10 mouse cellular contexts compared by ENCODE assay signal in the genomic region with DNA sequence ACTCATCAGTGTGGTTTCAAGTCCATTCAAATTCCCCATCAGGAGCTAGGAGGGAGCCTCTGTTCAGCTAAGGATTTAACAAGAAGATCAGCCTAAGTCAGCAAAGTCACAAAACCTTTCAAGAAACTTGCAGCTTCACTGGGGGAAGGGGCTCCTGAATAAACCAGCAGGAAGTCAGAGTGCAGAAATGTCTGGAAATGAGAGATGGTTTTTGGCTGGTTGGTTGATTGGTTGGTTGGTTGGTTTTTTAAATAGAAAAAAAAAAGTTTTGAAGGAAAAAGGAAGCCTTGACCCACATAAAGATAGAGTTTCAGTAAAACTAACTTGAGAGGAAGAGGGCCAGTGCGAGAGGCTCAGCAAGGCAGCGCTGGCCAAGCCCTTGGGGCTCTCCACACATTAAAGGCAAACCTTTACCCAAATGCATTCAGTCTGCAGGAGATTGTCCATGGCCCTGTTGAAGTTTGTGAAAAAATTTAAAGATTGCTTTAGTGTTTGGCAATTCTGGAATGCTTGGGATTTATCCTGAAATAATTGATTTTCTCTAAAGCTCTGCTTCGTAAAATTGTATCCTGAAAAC. TPM values are rescaled to one million over a fixed set of nuclear protein-coding genes. Genes with fewer than 3 reads are reported as not detected.
DNase-seq lines count a peak whose midpoint lies in the region; ATAC-seq and TF ChIP-seq lines count a peak whose summit lies in the region.
"Had no signal": no experiment of that assay in that cellular context is flagged by ENCODE, and none has a peak within 500 bp of the region (broad histone marks: within the 10 kb centered on the region; RNA-seq: fewer than 3 reads in every experiment).

No protein-coding gene starts in this region.

- H3K4me1 ChIP-seq in intestine, embryonic 14.5 days (replicated peaks; ENCODE audit: control insufficient read depth, insufficient read depth, low read length): peaks cover 43% of the 10 kb centered on the region
- peaks cover 4% of the 10 kb centered on the region; the same call in 1 of the 2 replicates for H3K4me1 ChIP-seq in intestine, postnatal 0 days (replicated peaks; ENCODE audit: control insufficient read depth, insufficient read depth, low read length)
- H3K4me1 ChIP-seq in testis, adult 2 months (ENCODE audit: control insufficient read depth, insufficient read depth, low read length): peaks cover 8% of the 10 kb centered on the region
- peaks cover 35% of the 10 kb centered on the region for H3K4me1 ChIP-seq in intestine, embryonic 16.5 days (ENCODE audit: control insufficient read depth, insufficient read depth, low read length)

- no peaks in the 10 kb centered on the region for H3K27me3 ChIP-seq in intestine, embryonic 14.5 days (replicated peaks; ENCODE audit: control insufficient read depth, insufficient read depth, low read length)
- no peaks in the 10 kb centered on the region for H3K27me3 ChIP-seq in intestine, postnatal 0 days (replicated peaks; ENCODE audit: control insufficient read depth, insufficient read depth, low read length)
- H3K27me3 ChIP-seq in testis, adult 2 months (ENCODE audit: control insufficient read depth, insufficient read depth, low read length): no peaks in the 10 kb centered on the region
- H3K27me3 ChIP-seq in intestine, embryonic 16.5 days (replicated peaks; ENCODE audit: control insufficient read depth, insufficient read depth, low read length): no peaks in the 10 kb centered on the region

- no peak overlapping the region for H3K4me3 ChIP-seq in intestine, embryonic 14.5 days (ENCODE audit: low read depth, low read length)
- H3K4me3 ChIP-seq in intestine, postnatal 0 days (ENCODE audit: low read depth, low read length): no peak overlapping the region
- H3K4me3 ChIP-seq in testis, adult 2 months (ENCODE audit: control insufficient read depth, low read depth, low read length): peak overlapping the region; percentile 39; the same call in 1 of the 2 replicates
- H3K4me3 ChIP-seq in intestine, embryonic 16.5 days (ENCODE audit: low read length): no peak overlapping the region
- H3K4me3 ChIP-seq: heart, adult 2 months had no signal

- no peak for TF ChIP-seq POLR2A in testis, adult 2 months (IDR thresholded peaks at IDR 0.05; ENCODE audit: control insufficient read depth, low read depth, low read length)

- WGBS in intestine, embryonic 14.5 days: 60% methylated on average over 3 of the region's 3 CpGs
- WGBS in intestine, postnatal 0 days: 78% methylated on average over 3 of the region's 3 CpGs
- WGBS in intestine, embryonic 16.5 days: 69% methylated on average over 3 of the region's 3 CpGs

- H3K9ac ChIP-seq in intestine, embryonic 14.5 days (ENCODE audit: low read length): no peak overlapping the region
- no peak overlapping the region for H3K9ac ChIP-seq in intestine, postnatal 0 days (ENCODE audit: low read depth, low read length)
- no peak overlapping the region for H3K9ac ChIP-seq in intestine, embryonic 16.5 days (ENCODE audit: low read depth, low read length)

- peak overlapping the region; percentile 96 for H3K27ac ChIP-seq in intestine, embryonic 14.5 days (ENCODE audit: low read depth)
- no peak overlapping the region for H3K27ac ChIP-seq in intestine, postnatal 0 days (ENCODE audit: low read depth, low read length)
- H3K27ac ChIP-seq in testis, adult 2 months (ENCODE audit: control insufficient read depth, insufficient read depth, low read depth, low read length): no peak overlapping the region
- H3K27ac ChIP-seq in intestine, embryonic 16.5 days (ENCODE audit: low read length): peak overlapping the region; percentile 89

- H3K36me3 ChIP-seq in intestine, embryonic 14.5 days (ENCODE audit: control insufficient read depth, insufficient read depth, low read length): no peaks in the 10 kb centered on the region
- H3K36me3 ChIP-seq in intestine, postnatal 0 days (ENCODE audit: control insufficient read depth, insufficient read depth): no peaks in the 10 kb centered on the region
- H3K36me3 ChIP-seq in testis, adult 2 months (ENCODE audit: control insufficient read depth, insufficient read depth, low read length): no peaks in the 10 kb centered on the region
- H3K36me3 ChIP-seq in intestine, embryonic 16.5 days (ENCODE audit: control insufficient read depth, insufficient read depth, low read length): no peaks in the 10 kb centered on the region

- no peak overlapping the region for H3K4me2 ChIP-seq in intestine, embryonic 14.5 days (ENCODE audit: low read length)
- H3K4me2 ChIP-seq in intestine, postnatal 0 days (replicated peaks; ENCODE audit: low read depth): no peak overlapping the region
- no peak overlapping the region for H3K4me2 ChIP-seq in intestine, embryonic 16.5 days (ENCODE audit: low read depth, low read length)

- no peak for DNase-seq in intestine, embryonic 14.5 days (ENCODE audit: low spot score)
- no peak for DNase-seq in testis, postnatal 10 days (ENCODE audit: low spot score)
- no peak for DNase-seq in ovary, postnatal 14 days (ENCODE audit: low spot score)
- DNase-seq in frontal cortex, postnatal 36 days (ENCODE audit: low spot score in 2 of 2): no peak
- DNase-seq: cerebellum, adult 11 months; heart, adult 2 months; left cerebral cortex, postnatal 4 days had no signal

- TF ChIP-seq CTCF in intestine, postnatal 0 days (IDR thresholded peaks at IDR 0.05; ENCODE audit: low read depth): no peak
- no peak for TF ChIP-seq CTCF in testis, adult 2 months (IDR thresholded peaks at IDR 0.05; ENCODE audit: control insufficient read depth, insufficient read depth, insufficient replicate concordance, low read depth, low read length)

- ATAC-seq in intestine, embryonic 14.5 days (replicated peaks; ENCODE audit: low FRiP score, low TSS enrichment, low read depth): no peak
- ATAC-seq in intestine, postnatal 0 days: no peak
- ATAC-seq in intestine, embryonic 16.5 days: no peak

- H3K9me3 ChIP-seq in intestine, embryonic 14.5 days (ENCODE audit: control insufficient read depth, low read length): no peaks in the 10 kb centered on the region
- no peaks in the 10 kb centered on the region for H3K9me3 ChIP-seq in intestine, postnatal 0 days (ENCODE audit: control insufficient read depth)
- H3K9me3 ChIP-seq in intestine, embryonic 16.5 days (ENCODE audit: control insufficient read depth, low read length): no peaks in the 10 kb centered on the region

RNA-seq across cellular contexts. Expression of a gene that starts 18.9 kb away (rescaled TPM):
- 40.2 and 46.2 TPM in 2 replicates for polyA plus RNA-seq in intestine, embryonic 14.5 days (2014; fragmentation: Nextera tagmentation; extraction: Ambion mirVana)
- 25.8 and 30.8 TPM in 2 replicates for polyA plus RNA-seq in intestine, postnatal 0 days (2015; fragmentation: Nextera tagmentation; extraction: Ambion mirVana)
- polyA plus RNA-seq in testis, adult 2 months (2012; rRNA removed): 182 and 187 TPM in 2 replicates
- polyA plus RNA-seq in intestine, embryonic 16.5 days (2015; fragmentation: Nextera tagmentation; extraction: Ambion mirVana): 42.7 and 43.2 TPM in 2 replicates

RNA-seq across cellular contexts. Expression of a gene that starts 19.1 kb away (rescaled TPM):
- polyA plus RNA-seq in intestine, embryonic 14.5 days (2014; fragmentation: Nextera tagmentation; extraction: Ambion mirVana): 212 and 216 TPM in 2 replicates
- 182 and 204 TPM in 2 replicates for polyA plus RNA-seq in intestine, postnatal 0 days (2015; fragmentation: Nextera tagmentation; extraction: Ambion mirVana)
- 118 and 127 TPM in 2 replicates for polyA plus RNA-seq in testis, adult 2 months (2012; rRNA removed)
- polyA plus RNA-seq in intestine, embryonic 16.5 days (2015; fragmentation: Nextera tagmentation; extraction: Ambion mirVana): 175 and 183 TPM in 2 replicates

Comparison
In these comparisons a context has a peak if more than half of its experiments do, and no peak if none do; other contexts are left out.
1. H3K27ac ChIP-seq: peak in intestine, embryonic 14.5 days (single experiment) and intestine, embryonic 16.5 days (single experiment); none in intestine, postnatal 0 days (single experiment) and testis, adult 2 months (single experiment).